Mouse (Mus musculus) urinary bladder, postnatal 25 days (tissue): ENCODE measurements at regions not wholly inside any gene's neighbourhood (a gene's known extent, or its start where the extent isn't known, plus 50 kb on each side); places are given as distances from the start of the nearest gene placed in this dataset.

ENCODE experiments used
- DNase-seq: peaks from one replicate; pipeline ENCODE4 v3.0.0; 2022; ENCODE audit warnings: low spot score

DNA sequence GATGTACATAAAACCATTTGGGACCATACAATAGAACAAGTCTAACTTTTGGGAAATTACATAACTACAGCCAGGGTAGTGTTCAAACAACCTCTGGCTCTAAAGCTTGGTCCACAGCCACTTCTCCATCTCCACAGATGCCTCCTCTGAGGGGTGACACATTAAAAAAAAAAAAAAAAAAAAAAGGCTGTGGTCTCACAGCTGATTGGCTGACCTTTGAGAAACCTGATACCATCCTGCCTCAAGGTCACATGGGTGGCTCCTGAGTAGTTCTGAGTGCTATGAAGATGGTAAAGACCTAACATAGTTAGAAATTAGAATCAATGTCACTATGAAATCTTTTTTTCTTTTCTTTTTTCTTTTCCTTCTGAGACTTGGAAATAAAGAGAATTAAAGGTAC, 102.4 kb downstream of the Tmem182 start:
- DNase-seq = no peak

DNA sequence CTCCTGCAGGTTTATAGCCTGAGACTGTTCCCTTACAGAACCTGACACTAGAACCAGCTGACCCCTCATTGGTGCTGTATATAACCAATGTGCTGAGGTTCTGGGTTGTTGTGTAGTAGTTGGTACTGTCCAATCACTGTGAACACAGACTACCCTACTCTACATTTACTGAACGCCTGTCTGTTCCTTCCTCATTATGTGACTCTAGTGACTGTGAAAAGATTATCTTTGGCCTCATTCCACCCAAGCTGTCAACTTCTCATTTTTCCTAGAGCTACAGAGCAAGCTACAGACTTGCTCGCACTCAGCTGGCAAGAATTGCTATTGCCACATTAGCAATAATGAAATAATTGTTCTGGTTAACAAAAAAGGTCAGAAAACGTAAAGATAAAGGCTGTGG, 108.2 kb downstream of the Tmem182 start:
- no peak for DNase-seq

DNA sequence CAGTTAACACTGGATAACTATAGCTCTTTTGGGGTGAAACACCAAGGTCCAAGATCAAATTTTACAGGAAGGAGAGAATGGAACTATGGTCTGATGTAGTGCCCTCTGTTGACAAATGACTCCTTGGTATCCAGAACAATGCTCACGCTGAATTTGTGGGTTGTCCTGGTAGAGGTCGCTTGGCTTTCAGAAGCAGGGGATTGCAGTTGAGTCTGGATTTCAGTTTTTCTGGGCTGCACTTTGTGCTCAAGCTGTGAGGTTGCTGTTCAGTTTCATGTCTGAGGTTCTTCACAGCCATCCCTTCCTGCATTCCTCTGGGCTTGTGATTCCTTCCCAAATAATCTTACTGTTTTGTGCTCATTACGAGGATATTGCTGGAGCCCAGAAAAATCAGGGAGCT, 118.9 kb downstream of the Tmem182 start:
- DNase-seq = no peak

DNA sequence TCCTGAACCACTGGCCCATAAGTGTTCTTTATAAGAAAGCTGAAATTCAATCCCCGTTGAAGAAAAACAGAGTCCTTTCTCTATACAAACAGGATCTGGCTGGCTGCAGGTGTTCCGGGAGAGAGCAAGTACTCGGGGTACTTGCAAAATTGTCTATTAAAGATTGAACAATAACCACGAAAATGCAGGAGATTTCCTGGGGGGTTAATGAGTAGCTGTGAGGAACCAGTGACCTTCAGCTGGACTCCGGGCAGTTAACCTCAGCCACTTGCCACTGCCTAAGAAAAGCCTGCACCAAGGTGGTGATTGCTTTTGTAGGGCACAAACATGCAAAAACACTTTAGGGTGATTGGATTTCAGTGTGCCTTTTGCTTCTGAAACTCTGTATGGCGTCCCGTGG, 119.4 kb downstream of the Tmem182 start:
- DNase-seq = no peak

DNA sequence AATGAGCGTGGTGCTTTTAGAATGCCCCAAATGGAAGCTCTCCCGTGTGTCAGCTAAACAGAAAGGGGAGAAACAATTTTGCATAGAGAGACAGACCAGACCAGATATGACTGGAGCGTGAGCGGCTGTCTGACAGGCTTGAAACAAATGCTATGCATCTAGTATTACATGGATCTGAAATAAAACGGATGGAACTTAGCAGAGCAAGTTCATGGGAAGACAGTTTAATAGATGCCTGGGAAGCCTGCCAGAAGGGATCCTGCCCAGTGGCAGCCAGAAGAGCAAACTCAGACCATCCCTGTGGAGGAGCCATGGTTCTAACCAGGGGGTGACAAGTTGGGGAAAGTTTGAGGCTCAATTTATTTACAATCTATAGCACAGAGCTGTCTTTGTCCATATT, 126.0 kb downstream of the Tmem182 start:
- DNase-seq = no peak

DNA sequence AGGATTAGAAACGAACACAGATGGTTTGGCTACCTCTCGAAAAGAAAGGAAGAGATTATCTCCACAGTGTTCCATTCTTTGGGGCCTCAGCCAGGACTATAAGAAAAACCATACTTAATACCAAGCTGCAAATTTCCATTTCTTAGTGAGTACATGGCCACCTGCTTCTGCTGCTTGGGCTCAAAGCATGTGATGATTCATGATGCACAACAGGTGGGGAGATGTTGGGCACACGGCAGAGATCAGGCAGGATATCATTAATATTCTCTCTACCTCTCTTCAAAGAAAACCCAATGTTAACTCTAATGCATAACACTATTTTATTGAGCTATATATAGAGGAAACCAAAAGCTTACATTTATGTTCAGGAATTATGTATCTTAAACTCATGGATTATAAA, 131.3 kb downstream of the Tmem182 start:
- DNase-seq = no peak

DNA sequence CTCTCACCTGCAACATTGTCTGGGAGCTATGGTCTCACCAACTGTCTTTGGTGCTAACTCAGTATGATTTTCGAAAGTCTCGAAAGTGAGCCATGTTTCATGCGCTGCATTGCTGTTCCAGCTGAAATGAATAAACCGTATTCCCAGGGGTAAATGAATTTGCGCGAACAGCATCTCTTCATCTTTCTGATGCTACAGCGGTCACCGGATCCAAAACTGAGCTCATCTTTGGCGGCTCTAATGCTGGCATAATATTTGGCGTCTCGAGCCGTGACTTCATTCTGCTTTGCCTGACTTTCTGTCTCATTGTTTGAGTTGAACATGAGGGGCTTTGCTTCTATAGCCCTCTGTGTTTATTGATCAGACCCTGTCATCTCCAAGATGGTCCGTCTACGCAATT, 137.3 kb downstream of the Tmem182 start:
- no peak for DNase-seq

DNA sequence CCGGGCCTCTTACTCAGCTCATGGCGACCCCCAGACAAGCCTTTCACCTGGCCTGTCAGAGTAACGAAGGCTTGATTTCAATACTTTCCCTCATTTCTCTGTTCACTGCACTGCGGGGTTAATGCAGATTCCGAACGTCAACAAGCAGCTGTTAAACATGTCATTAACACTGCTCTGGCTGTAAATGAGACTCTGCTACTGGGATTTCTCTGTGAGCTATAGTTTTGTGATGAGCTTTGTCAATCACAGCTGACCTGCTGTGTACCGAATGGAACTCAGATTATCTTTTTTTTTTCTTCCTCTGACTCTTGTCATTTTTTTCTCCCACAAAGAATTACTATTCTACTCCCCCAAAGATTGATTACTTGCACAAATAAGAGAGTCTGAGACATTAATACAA, 137.8 kb downstream of the Tmem182 start:
- no peak for DNase-seq

DNA sequence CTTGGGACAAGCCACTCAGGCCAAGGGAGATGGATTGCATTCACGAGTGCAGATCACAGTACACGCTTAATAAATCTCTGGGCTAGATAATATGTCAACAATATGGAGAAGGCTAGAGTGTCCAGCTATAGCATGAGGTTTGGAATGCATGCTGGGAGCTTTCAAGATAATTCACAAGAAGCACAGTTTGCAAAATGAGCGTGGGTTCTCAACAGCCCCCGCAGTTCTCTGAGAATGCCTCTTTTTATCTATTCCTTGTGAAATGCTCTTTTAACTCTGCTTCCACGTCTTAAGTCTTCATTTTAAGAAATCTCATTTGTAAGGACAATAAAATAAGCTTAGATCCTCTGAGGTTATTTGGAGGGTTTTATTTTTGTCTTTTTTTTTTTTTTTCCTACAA, 145.2 kb downstream of the Tmem182 start:
- no peak for DNase-seq

DNA sequence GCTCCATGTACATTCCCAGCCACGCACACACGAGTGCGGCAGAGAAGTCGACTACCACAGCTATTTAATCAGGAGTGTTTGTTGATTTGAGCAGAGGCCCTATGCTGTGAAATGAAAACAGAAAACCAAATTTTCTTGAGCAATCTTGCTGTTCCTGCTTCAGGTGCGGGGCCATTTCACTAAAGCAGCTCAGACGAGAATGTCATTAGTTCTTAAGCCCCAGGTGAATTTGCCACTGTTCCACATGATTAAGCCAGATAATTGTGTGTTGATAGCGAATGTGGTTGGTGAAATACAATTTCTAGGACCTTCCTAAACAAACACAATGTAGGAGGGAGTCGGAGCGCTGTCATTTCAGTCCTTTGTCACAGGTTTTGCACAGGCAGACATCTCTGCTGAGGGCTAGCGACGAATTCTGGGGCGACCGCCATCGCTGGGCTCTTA, 149.3 kb downstream of the Tmem182 start:
- DNase-seq = no peak

DNA sequence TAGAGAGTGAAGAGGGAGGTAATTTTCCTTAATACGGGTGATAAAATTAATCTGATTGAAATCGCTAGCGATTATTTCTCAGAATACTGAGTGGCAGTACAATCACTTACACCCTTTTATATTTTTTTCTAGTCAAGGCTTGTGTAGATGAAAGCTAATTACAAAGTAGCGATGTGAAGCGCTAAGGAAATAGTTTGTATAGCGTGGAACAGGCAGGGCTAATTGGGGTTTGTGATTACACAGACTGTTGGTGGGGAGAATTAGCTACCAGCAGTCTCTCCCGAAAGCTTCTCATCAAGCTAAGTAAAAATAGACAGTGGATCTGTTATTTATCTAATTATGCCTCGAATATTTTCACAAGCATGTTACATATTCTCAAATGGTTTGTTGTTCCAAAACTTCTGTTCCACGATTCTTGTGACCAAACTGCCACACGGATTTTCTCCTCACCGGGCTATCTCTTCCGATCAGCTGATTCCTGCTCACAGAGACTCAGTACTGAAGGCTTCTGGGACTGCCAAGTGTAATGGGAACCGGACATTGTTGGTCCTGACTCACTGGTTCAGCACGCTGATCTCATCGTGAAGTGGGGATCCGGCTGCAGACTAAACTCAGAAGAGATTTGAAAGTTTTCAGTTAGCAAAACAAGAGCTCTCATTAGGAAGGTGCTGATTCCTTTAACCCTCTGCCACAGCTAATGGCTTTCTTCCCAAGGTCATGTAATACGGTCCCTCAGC, 162.5 kb downstream of the Tmem182 start:
- no peak for DNase-seq

DNA sequence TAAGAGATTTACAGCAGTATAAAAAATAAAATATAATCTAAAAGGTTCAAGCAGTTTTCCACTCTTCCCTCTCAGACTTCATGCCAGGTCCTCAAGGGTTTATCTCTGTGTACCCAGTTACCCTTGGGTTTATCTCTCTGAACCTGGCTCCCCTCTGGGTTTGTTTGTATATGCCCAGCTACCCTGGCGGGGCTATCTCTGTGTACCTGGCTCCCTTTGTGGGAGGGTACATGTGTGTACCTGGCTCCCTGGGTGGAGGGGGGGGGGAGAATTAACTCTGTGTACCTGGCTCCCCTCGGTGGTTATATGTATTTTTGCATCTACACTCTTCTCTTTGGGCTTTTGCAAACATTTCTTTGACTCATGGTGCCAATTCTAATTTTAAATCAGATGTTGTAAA, 178.4 kb downstream of the Tmem182 start:
- DNase-seq = no peak

DNA sequence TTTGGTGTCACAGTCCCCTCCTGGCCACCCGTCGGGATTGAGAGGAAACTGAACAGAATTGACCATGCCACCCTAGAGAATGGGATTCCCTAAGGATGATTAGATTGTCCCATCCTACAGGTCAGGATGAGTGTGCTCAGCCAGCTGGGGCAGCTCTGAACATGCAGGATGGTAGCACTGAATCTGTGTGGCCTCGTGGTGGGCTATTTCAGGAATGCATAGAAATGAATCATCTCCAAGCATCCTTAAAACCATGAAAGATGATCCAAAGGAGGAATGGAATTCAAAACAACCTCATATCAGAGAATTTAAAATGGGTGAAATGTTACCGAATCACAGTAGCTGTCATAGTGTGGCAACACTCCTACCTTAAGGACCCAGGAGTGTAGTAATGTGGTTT, 187.9 kb downstream of the Tmem182 start:
- DNase-seq = no peak

DNA sequence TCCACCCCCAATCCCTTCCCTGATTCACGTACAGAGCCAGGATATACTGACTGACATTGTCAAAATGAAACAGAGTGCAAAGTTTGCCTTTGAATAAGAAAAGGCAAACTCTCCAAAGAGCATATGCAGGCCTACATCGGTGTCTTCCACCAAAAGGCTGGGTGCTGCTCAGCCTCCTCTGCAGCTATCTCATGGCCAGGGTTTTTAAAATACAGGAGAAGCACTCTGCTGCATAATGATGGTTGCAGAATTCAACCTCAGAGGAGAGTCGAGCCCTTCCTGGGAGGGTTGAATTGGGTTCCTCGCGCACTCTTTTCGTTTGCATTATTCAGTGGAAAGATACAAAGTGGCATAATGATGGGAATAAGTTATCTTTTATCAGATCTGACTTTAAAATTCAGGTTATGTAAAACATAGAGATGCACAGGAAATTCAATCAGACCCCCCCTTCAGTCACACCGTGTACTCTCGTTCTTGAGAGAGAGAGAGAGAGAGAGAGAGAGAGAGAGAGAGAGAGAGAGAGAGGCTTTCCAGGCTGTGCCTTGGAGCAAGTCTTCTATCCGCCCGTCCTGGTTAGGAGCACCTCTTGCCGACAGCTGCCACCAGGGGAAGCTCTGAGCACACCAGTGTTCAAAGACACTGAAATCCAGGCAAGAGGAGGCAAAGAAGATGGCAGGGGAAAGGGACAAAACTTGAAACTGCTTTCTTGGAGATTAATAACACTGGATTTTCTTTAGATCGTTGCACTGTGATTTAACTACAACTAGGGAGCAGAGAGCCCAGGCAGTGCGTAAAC, 196.0 kb downstream of the Tmem182 start:
- no peak for DNase-seq

DNA sequence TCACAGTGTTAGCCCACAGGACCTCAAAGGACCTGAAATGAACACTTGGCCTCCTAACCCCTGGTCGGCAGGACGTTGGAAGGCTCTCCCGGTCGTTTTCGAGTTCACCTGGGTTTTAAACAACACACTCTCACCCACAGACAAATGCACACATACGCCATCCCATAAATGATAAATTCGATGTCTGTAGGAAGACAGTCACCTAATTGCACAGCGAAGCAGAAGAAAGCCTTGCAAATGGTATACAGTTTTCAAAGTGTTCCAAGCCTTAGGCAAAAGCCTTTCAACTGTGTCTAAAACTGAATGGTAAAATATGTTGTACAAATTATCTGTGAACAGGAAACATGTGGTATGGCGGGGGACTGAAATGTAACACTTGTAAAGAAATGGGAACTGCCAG, 196.6 kb downstream of the Tmem182 start:
- DNase-seq = no peak

DNA sequence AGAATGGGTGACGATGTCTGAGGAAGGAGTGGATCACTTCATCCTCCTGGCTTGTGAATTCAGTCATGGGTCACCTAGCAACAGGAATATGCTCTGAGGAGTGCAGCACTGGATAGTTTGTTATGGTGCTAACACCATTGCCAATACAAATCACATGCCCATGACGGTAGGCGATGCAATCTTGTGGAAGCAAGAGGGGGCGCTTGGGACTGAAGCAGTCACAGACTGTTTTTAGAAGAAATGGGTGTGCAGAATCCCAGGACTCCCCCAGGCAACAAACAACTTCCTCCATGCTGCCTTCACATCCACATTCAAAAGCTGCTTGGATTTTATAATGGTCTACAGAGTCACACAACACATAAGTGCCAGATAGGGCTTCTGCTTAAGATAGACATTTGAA, 221.5 kb downstream of the Tmem182 start:
- no peak for DNase-seq

DNA sequence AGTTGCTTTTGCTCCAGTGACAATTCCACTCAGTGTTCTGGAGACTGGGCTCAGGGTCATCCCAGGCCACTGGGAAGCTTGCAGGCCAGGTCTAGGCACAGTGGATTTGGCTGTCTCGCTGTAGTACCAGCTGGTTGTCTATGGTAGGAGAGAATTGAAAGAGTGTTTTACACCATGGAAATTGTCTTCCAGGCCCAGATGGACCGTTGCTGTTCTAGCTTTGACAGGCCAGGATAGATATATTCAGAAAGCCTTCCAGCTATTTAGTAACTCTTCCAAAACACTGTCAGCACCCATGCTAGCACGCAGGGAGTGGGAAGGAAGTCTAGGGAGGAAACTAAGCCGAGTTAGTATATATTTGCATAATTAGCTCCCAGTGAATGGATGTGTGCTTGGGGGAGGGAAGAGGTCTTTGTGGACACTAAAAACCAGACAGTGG, 222.2 kb downstream of the Tmem182 start:
- no peak for DNase-seq

DNA sequence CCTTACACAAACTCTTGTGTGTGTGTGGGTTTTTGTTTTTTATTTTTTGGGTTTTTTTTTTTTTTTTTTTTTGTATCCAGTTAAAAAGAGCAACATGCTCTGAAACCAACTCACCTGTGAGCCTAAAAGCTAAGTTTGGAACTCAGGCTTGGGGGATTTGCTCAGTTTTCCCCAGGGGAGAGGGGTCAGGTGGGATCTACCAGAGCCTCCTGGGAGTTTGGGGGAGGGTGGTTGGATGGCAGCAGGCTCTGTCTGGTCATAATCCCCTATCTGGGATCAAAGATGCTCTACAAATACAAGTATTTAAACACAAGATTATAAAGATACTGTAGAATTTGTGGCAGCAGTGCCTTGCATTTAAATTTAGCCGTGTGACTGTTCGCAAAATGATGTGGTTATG, 222.6 kb downstream of the Tmem182 start:
- DNase-seq = no peak

DNA sequence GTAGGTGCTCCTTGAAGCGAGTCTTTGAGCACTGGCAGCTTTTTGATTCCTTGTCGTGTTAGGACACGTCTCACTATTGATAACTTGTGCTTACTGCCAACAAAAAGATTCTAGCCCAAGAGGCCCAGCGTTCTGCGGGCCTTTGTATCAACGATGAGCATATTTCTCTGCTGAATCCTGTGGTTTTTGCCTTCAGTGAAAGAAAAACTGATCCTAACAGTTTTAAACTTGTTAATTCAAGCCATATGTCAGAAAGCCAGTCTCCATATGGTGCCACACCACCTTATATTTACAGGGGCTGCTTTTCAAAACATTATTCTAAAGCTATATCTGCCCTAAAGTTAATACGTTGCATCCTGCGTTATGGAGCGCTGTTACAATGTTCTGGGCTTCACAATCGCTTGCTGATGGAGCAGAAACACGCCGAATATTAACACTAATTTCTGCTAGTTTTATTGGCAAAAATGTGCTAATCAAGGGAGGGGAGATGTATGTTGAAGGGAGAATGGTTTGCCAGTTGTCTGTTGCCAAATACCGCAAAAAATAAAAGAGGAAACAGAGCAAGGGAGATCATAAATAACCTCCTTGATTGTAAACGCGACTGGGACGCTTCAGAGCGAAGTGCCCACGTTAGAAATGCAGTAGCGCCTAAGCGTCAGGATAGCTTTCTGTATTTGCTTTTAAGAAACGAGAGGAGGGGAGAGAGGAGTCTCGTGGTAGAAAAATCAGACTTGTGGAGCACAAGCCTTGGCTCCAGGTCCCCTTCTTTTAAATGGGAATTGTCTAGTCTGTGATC, 229.9 kb downstream of the Tmem182 start:
- no peak for DNase-seq

DNA sequence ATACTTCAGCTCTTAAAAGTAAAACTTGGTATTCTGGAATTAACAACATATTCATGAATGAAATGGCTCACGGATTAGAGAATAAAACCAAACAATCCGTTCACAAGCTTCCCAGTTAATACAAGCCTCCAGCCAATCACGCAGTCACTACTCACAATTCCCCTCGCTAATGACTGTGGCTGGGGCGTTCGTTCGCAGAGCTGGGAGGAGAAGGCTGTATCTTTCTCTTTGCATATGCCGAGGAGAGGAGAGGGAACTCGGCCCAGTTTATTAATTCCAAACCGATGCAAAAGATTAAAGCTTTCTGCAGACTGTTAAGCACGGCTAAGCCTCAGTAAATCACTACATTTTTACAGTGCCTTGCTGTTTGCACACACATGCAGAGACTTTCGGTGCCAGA, 231.5 kb downstream of the Tmem182 start:
- no peak for DNase-seq

DNA sequence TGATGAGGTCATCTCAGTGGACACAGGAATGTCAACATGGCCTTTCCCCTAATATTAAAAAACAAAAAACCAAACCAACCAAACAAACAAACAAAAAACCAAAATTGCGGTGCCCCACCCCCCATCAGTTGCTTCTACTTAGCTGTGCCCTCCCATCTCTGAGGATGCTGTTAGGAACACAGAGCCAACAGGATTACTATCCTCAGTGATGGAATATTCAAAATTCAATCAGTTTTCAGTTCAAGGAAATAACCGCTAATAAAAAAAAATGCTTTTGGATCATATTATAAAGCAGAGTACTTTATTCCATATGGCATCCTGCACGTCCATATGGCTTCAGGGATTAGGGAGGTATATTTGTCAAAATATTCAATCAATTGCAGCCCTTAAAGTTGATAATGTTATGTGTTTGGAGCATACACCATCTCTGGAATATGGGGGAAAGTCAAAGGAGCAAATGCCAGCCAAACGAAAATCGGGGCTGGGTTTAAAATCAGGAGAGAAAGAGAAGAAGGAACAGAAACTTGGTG, 249.1 kb downstream of the Tmem182 start:
- no peak for DNase-seq

DNA sequence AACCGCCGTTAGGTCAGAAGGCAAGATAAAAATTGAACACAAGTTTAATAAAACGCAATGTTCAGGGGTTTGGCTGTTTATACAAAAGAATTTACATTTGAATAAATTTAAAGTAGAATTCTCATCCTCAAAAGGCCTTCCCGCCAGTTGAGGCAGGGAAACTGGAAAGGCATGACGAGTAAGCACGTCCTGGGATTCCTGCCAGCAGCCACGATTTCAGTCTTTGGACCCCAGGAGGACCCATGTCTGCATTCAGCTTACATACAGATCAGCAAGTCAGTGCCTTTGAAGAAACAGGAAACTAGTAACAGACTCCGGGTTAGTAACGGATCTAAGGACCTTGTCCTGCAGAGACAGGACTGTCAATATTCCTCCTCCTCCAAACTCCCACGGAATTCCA, 250.4 kb downstream of the Tmem182 start:
- no peak for DNase-seq

DNA sequence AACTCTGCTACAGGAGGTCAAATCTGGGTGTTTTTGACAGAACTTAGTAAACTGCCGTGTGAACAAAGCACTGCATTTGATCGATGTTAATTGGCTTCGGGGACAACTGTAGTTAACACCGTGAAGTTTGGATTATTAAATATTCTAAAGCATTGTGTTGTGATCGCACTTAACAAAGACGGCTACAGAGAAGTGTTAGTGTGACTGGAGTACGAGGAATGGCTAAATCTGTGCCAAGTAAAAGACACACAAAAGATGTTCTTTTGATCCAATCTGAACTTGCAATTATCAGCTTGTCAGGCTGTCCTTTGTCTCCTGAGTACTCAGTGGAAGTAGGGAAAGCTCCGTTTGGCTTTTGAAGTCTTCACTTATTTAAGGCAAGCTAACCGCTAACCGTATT, 259.7 kb downstream of the Tmem182 start:
- no peak for DNase-seq
